Mouse (Mus musculus) lung, adult 2 months (tissue): Measurements from ENCODE around the gene Cdrt4.

ENCODE experiments used
- CTCF ChIP-seq: fragments of 200-500 bp; IDR thresholded peaks from 2 replicates; pipeline ENCODE4 v1.5.1; 2011; ENCODE audit warnings: mild to moderate bottlenecking, low read length, control low read depth; ENCODE audit not compliant: insufficient read depth
- POLR2A ChIP-seq: fragments of 200-500 bp; IDR thresholded peaks from 2 replicates; pipeline ENCODE4 v1.6.1; 2011; ENCODE audit warnings: low read depth, mild to moderate bottlenecking, control low read depth, low read length, borderline replicate concordance; ENCODE audit errors: extremely low read depth

- TF ChIP-seq POLR2A (no peak), CTCF (peak; percentile 46; the same call in 1 of the 2 replicates)
Observed at GRCm38 (mm10) chr11:62901699-62902323, 49.2 kb upstream of the Cdrt4 start.
